Mouse (Mus musculus) ES-CJ7 (cell line): Measurements from ENCODE around the gene Bptf.
A peak's percentile ranks its signal among the peaks of the same experiment; 100 is the strongest.
"Not testable (repeated sequence)": the region's sequence is repeated elsewhere in the genome, so short reads cannot be mapped to it uniquely, and the experiment has no call there.

Experiments
- DNase-seq: peaks from one replicate; pipeline ENCODE4 v3.0.0; 2011; ENCODE audit warnings: low read depth, low spot score

Bptf gene

GRCm38 (mm10) chr11:107131749-107132421 is at the start of gene Bptf:
Gene Bptf (minus strand): TSS chr11:107132127.
- peak; percentile 85 for DNase-seq

- DNase-seq: no peak
Measured at GRCm38 (mm10) chr11:107161215-107161614, 29.3 kb upstream of the Bptf start.

- DNase-seq: peak; percentile 81
Measured at GRCm38 (mm10) chr11:107159034-107159433, 27.1 kb upstream of the Bptf start.

- DNase-seq: no peak
Measured at GRCm38 (mm10) chr11:107156977-107157642, 25.2 kb upstream of the Bptf start.

- DNase-seq: no peak
Measured at GRCm38 (mm10) chr11:107155292-107155691, 23.4 kb upstream of the Bptf start.

- DNase-seq: peak; percentile 91
Measured at GRCm38 (mm10) chr11:107154431-107154830, 22.5 kb upstream of the Bptf start.

GRCm38 (mm10) chr11:107153645-107154044 is 21.7 kb upstream of the Bptf start:
- peak; percentile 48 for DNase-seq

GRCm38 (mm10) chr11:107151809-107152208 is 19.9 kb upstream of the Bptf start:
- DNase-seq: peak; percentile 81

- peak; percentile 39 for DNase-seq
Measured at GRCm38 (mm10) chr11:107143956-107144355, 12.0 kb upstream of the Bptf start.

GRCm38 (mm10) chr11:107142382-107142781 is 10.5 kb upstream of the Bptf start:
- DNase-seq: no peak

GRCm38 (mm10) chr11:107140756-107141155 is 8.8 kb upstream of the Bptf start:
- DNase-seq: peak; percentile 83

GRCm38 (mm10) chr11:107138633-107139032 is 6.7 kb upstream of the Bptf start:
- DNase-seq: peak; percentile 71

GRCm38 (mm10) chr11:107137593-107137992 is 5.7 kb upstream of the Bptf start:
- peak; percentile 58 for DNase-seq

- not testable (repeated sequence) for DNase-seq
Measured at GRCm38 (mm10) chr11:107136458-107136857, 4.5 kb upstream of the Bptf start.

GRCm38 (mm10) chr11:107135741-107136140 is 3.8 kb upstream of the Bptf start:
- peak; percentile 94 for DNase-seq

- DNase-seq: peak; percentile 88
Measured at GRCm38 (mm10) chr11:107132426-107132825, 499 bp upstream of the Bptf start.

- peak; percentile 53 for DNase-seq
Measured at GRCm38 (mm10) chr11:107130879-107131748, 813 bp downstream of the Bptf start.

- DNase-seq: no peak
Measured at GRCm38 (mm10) chr11:107130221-107130788, 1.6 kb downstream of the Bptf start.

- DNase-seq: no peak
Measured at GRCm38 (mm10) chr11:107129641-107130040, 2.3 kb downstream of the Bptf start.

- DNase-seq: not testable (repeated sequence)
Measured at GRCm38 (mm10) chr11:107126716-107127115, 5.2 kb downstream of the Bptf start.

- no peak for DNase-seq
Measured at GRCm38 (mm10) chr11:107125011-107125410, 6.9 kb downstream of the Bptf start.

GRCm38 (mm10) chr11:107124327-107124731 is 7.6 kb downstream of the Bptf start:
- no peak for DNase-seq
